Mouse (Mus musculus) lung, postnatal 0 days (tissue): Measurements from ENCODE around the gene Ccr1l1. TPM values are rescaled to one million over a fixed set of nuclear protein-coding genes. Genes with fewer than 3 reads are reported as not detected.

Experiments used
- ATAC-seq: fragments of 200-750 bp; cut with Nextera tagmentation; 2 replicates; pipeline ENCODE4 v1.8.0; 2017; ENCODE audit warnings: moderate library complexity
- DNase-seq: peaks from one replicate; pipeline ENCODE4 v3.0.0-alpha.2; 2016; ENCODE audit warnings: low spot score
- H3K27ac ChIP-seq: fragments of 300-500 bp; sonication (generic); 2 replicates; pipeline ENCODE4 v1.5.1; 2014; ENCODE audit warnings: antibody characterized with exemption, mild to moderate bottlenecking, low read length, mixed read lengths
- H3K27me3 ChIP-seq: fragments of 300-500 bp; sonication (generic); replicated peaks from 2 replicates; pipeline ENCODE4 v1.6.1; 2014; ENCODE audit warnings: low read length, mixed read lengths; ENCODE audit not compliant: insufficient read depth
- H3K36me3 ChIP-seq: fragments of 300-500 bp; sonication (generic); 2 replicates; pipeline ENCODE4 v1.6.1; 2014; ENCODE audit warnings: low read length, mixed read lengths; ENCODE audit not compliant: insufficient read depth
- H3K4me1 ChIP-seq: fragments of 300-500 bp; sonication (generic); 2 replicates; pipeline ENCODE4 v1.6.1; 2014; ENCODE audit warnings: antibody characterized with exemption, low read depth, low read length, mixed read lengths; ENCODE audit not compliant: insufficient read depth
- H3K4me2 ChIP-seq: fragments of 300-500 bp; sonication (generic); replicated peaks from 2 replicates; pipeline ENCODE4 v1.6.1; 2014; ENCODE audit warnings: low read depth, mild to moderate bottlenecking, low read length, moderate library complexity, mixed read lengths
- H3K4me3 ChIP-seq: fragments of 300-500 bp; sonication (generic); 2 replicates; pipeline ENCODE4 v1.5.1; 2014; ENCODE audit warnings: low read depth, low read length
- H3K9ac ChIP-seq: fragments of 300-500 bp; sonication (generic); replicated peaks from 2 replicates; pipeline ENCODE4 v1.6.1; 2014; ENCODE audit warnings: low read depth, mild to moderate bottlenecking
- H3K9me3 ChIP-seq: fragments of 300-500 bp; sonication (generic); 2 replicates; pipeline ENCODE4 v1.6.1; 2016; ENCODE audit warnings: low read length, mixed read lengths
- CTCF ChIP-seq: IDR thresholded peaks from 2 replicates; pipeline ENCODE4 v1.5.1; 2016; ENCODE audit warnings: antibody characterized with exemption, mild to moderate bottlenecking
- EP300 ChIP-seq: IDR thresholded peaks from 2 replicates; pipeline ENCODE4 v1.6.1; 2016; ENCODE audit warnings: antibody characterized with exemption, mild to moderate bottlenecking, control low read depth
- WGBS: fragments of 180-500 bp; shearing (Covaris S2); extraction: QIAGEN DNeasy Blood & Tissue Kit; methylation state at CpG from one replicate; pipeline ENCODE4 v1.1.7; 2014; 5-methylcytosine and 5-hydroxymethylcytosine counted together
- polyA plus RNA-seq: library from polyadenylated mRNA; unstranded; fragments of >200 nt; fragmentation: Nextera tagmentation; extraction: Ambion mirVana; gene quantifications from 2 replicates; pipeline ENCODE4 v1.2.1, GENCODE M21; 2015

Ccr1l1 gene
- polyA plus RNA-seq, 1 experiment from 2014 or later: not detected

DNA sequence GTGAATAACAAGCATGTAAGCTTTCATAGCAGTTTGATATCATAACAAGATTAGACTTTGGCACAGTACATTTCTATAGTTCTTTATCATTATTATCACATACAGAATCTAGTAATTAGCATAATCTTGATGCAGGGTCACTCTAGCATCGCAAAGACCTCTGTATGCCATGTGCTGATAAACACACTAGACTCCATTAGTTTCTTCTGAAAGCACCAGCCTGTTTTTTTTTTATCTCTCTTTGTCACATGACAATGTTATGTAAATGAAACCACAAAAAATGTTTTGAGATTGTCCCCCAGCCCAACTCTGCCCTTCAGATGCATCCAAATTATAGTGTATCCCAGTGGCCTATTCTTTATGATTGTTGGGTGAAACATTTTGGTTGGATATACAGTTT, 30.4 kb downstream of the Ccr1l1 start:
- no peaks in the 10 kb centered on the region for H3K36me3 ChIP-seq
- 59% methylated on average over 1 of the region's 1 CpGs for WGBS

DNA sequence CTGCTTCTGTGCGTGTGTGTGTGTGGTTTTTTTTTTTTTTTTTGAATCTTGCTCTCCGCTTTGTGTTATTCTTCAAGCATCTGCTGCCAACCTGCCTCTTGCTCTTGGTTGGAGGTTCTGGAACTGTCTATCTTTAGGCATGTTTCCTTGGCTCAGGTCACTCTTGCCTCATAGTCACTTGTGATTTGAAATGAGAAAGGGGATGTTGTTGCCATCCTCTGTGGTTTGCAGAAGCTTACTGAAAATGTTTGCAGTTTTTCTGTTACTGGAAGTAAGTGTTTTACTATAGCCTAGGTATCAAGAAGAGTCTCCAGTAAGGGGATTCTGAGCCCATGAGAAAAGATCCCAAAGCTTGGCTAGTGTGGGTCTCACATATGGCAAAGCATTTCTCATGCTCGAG, 36.2 kb downstream of the Ccr1l1 start:
- Histone ChIP-seq H3K4me2 (no peak overlapping the region), H3K9me3 (no peaks in the 10 kb centered on the region), H3K4me3 (no peak overlapping the region), H3K36me3 (no peaks in the 10 kb centered on the region), H3K27ac (no peak overlapping the region), H3K4me1 (no peaks in the 10 kb centered on the region), H3K27me3 (no peaks in the 10 kb centered on the region), H3K9ac (no peak overlapping the region)
- 82% methylated on average over 3 of the region's 3 CpGs for WGBS
- DNase-seq (peak; percentile 29), ATAC-seq (no peak)
- TF ChIP-seq CTCF (no peak), EP300 (no peak)

More for the DNA sequence above, 30.4 kb downstream of the Ccr1l1 start:
- Histone ChIP-seq H3K4me2 (no peak overlapping the region), H3K4me3 (no peak overlapping the region), H3K9me3 (no peaks in the 10 kb centered on the region), H3K9ac (no peak overlapping the region), H3K27me3 (no peaks in the 10 kb centered on the region), H3K4me1 (no peaks in the 10 kb centered on the region), H3K27ac (no peak overlapping the region)
- ATAC-seq: no peak
- DNase-seq: no peak
- TF ChIP-seq EP300: no peak
- no peak for TF ChIP-seq CTCF

DNA sequence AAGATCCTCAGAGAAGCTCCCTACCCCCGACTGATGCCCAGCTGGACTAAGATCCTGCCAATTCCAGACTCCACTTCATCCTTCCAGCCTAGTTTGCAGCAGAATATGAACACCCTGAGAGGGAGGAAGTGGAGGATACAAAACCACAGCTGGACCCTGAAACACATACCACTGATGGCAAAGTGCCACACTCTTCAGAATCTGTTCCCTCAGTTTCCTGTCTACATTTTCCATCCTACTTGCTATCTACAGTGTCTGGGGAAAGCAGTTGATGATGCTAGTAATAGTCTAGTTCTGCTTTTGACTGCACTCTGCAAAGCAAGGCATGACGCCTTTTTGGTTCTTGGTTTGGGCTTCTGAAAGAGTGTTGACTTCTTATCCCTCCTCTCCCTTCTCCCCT, 36.9 kb downstream of the Ccr1l1 start:
- H3K36me3 ChIP-seq: no peaks in the 10 kb centered on the region
- H3K4me3 ChIP-seq: no peak overlapping the region
- no peak overlapping the region for H3K4me2 ChIP-seq
- no peaks in the 10 kb centered on the region for H3K9me3 ChIP-seq
- DNase-seq: peak; percentile 53
- H3K4me1 ChIP-seq: no peaks in the 10 kb centered on the region
- TF ChIP-seq CTCF (no peak), EP300 (no peak)
- H3K27ac ChIP-seq: no peak overlapping the region
- no peak overlapping the region for H3K9ac ChIP-seq
- H3K27me3 ChIP-seq: no peaks in the 10 kb centered on the region
- WGBS: 40% methylated on average over 2 of the region's 2 CpGs
- ATAC-seq: no peak

DNA sequence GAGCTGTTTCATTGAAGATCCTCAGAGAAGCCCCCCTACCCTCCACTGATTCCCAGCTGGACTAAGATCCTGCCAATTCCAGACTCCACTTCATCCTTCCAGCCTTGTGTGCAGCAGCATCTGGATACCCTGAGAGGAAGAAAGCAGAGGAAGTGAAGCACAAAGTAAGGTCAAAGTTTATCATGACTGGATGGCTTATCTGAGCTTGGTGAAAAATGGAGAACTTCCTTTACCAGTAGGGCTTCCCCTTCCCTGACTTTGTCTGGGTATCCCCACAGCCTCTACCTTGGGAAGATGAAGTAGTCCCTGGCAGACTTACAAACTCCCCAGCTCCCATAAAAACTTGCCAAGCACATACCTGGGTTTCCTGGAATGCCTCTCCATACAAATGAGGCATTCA, 37.6 kb downstream of the Ccr1l1 start:
- no peaks in the 10 kb centered on the region for H3K9me3 ChIP-seq
- H3K9ac ChIP-seq: no peak overlapping the region
- H3K36me3 ChIP-seq: no peaks in the 10 kb centered on the region
- no peaks in the 10 kb centered on the region for H3K4me1 ChIP-seq
- ATAC-seq (no peak), DNase-seq (no peak)
- no peak overlapping the region for H3K27ac ChIP-seq
- H3K4me2 ChIP-seq: no peak overlapping the region
- no peaks in the 10 kb centered on the region for H3K27me3 ChIP-seq
- H3K4me3 ChIP-seq: no peak overlapping the region
- TF ChIP-seq EP300: no peak
- no peak for TF ChIP-seq CTCF

DNA sequence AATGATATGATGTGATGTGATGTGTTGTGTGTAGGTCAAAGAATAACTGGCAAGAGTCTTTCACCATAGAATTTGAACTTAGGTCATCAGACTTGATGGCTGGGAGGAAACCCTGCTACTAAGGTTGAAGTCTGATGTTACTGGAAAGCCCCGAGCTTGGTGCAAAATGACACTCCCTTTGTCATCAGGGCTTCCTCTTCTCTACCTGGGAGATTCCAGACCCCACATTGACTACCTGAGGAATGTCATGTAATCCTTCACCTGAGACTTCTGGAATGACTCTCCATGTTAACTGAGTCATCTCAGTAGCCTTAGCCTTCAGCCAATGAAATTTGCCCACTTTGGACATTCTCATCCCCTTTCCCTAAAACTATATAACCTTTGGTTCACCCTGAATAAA, 38.0 kb downstream of the Ccr1l1 start:
- no peak for TF ChIP-seq EP300
- no peak for TF ChIP-seq CTCF
- H3K9ac ChIP-seq: no peak overlapping the region
- no peak overlapping the region for H3K27ac ChIP-seq
- ATAC-seq (no peak), DNase-seq (no peak)
- no peaks in the 10 kb centered on the region for H3K36me3 ChIP-seq
- WGBS: 68% methylated on average over 1 of the region's 1 CpGs
- no peak overlapping the region for H3K4me2 ChIP-seq
- no peak overlapping the region for H3K4me3 ChIP-seq
- H3K9me3 ChIP-seq: no peaks in the 10 kb centered on the region
- no peaks in the 10 kb centered on the region for H3K4me1 ChIP-seq
- H3K27me3 ChIP-seq: no peaks in the 10 kb centered on the region

DNA sequence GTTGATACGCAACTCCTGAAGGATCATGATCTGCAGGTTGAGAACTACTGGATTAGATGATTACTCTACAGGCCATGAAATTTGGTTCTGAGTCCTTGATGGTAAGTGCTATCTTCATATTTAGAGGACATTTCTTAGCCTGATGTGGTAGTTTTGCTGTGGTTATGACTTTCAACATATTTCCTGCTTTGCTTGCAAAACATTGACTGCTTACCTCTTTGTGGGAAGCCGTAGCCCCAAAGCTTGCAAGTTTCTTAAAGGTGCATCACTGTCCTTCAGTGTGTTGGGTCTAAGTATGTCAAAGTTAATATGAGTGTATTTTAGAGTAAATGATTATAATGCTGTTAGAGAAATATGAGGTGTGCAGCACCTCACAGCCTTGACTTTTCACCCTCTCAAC, 40.2 kb downstream of the Ccr1l1 start:
- Histone ChIP-seq H3K27me3 (no peaks in the 10 kb centered on the region), H3K27ac (no peak overlapping the region), H3K4me2 (no peak overlapping the region), H3K36me3 (no peaks in the 10 kb centered on the region), H3K9ac (no peak overlapping the region), H3K4me1 (no peaks in the 10 kb centered on the region), H3K4me3 (no peak overlapping the region), H3K9me3 (no peaks in the 10 kb centered on the region)
- DNase-seq (no peak), ATAC-seq (no peak)
- TF ChIP-seq EP300 (0 out of 2 replicates have a peak, but pooled peaks have one; percentile 16), CTCF (no peak)
- WGBS: 82% methylated on average over 2 of the region's 2 CpGs

DNA sequence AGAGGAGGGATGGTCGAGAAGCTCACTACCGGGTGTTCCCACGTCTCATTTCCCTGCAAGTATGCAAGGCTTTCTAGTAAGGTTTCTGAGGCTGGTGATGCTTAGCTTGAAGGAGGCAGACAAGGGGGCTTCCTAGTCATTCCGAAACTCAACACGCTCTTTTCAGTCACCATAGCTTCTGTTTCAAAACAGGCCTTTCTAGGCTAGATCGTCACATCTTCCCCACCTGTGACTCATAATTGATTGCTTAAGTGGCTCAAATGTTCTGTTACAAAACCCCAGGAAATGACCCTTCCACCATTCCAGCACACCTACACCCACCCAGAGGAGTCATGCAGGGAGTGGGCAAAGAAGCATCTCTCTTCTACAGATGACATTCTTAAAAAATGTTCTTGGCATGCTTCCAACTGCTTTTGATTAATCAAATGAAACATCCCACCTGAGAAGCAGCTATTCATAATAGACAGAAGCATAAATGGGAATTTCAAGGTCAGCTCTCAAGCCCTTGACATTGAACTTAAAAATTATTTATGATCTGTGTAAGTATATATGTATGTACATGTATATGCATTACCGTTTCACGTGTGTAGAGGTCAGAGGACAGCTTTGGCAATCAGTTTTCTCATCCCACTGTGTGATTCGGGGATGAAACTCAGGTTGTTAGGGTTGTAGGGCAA, 41.5 kb downstream of the Ccr1l1 start:
- H3K27me3 ChIP-seq: no peaks in the 10 kb centered on the region
- H3K27ac ChIP-seq: no peak overlapping the region
- 72% methylated on average over 9 of the region's 9 CpGs for WGBS
- TF ChIP-seq CTCF: no peak
- no peak for TF ChIP-seq EP300
- H3K9ac ChIP-seq: no peak overlapping the region
- DNase-seq (peak; percentile 24), ATAC-seq (no peak)
- H3K4me1 ChIP-seq: no peaks in the 10 kb centered on the region
- no peak overlapping the region for H3K4me3 ChIP-seq
- no peak overlapping the region for H3K4me2 ChIP-seq
- no peaks in the 10 kb centered on the region for H3K9me3 ChIP-seq
- no peaks in the 10 kb centered on the region for H3K36me3 ChIP-seq
